Mouse (Mus musculus) stomach, postnatal 0 days (tissue): ENCODE measurements around the gene Cmah. TPM values are rescaled to one million over a fixed set of nuclear protein-coding genes. Genes with fewer than 3 reads are reported as not detected.

Source experiments
- ATAC-seq: fragments of 200-750 bp; cut with Nextera tagmentation; 2 replicates; pipeline ENCODE4 v1.8.0; 2017; ENCODE audit not compliant: low FRiP score, low TSS enrichment
- DNase-seq: peaks from one replicate; pipeline ENCODE4 v3.0.0-alpha.2; 2016; ENCODE audit warnings: low spot score
- H3K27ac ChIP-seq: fragments of 300-500 bp; sonication (generic); replicated peaks from 2 replicates; pipeline ENCODE4 v1.5.1; 2014; ENCODE audit warnings: mild to moderate bottlenecking, control low read depth
- H3K27me3 ChIP-seq: fragments of 300-500 bp; sonication (generic); 2 replicates; pipeline ENCODE4 v1.6.1; 2014; ENCODE audit warnings: low read length; ENCODE audit not compliant: control insufficient read depth, insufficient read depth
- H3K36me3 ChIP-seq: fragments of 300-500 bp; sonication (generic); 2 replicates; pipeline ENCODE4 v1.6.1; 2014; ENCODE audit warnings: low read length, mixed read lengths; ENCODE audit not compliant: control insufficient read depth, insufficient read depth
- H3K4me1 ChIP-seq: fragments of 300-500 bp; sonication (generic); replicated peaks from 2 replicates; pipeline ENCODE4 v1.6.1; 2014; ENCODE audit warnings: antibody characterized with exemption; ENCODE audit not compliant: control insufficient read depth, insufficient read depth
- H3K4me2 ChIP-seq: fragments of 300-500 bp; sonication (generic); replicated peaks from 2 replicates; pipeline ENCODE4 v1.6.1; 2014; ENCODE audit warnings: low read depth, mild to moderate bottlenecking, control low read depth, moderate library complexity
- H3K4me3 ChIP-seq: fragments of 300-500 bp; sonication (generic); 2 replicates; pipeline ENCODE4 v1.5.1; 2014; ENCODE audit warnings: low read depth, low read length, control low read depth
- H3K9ac ChIP-seq: fragments of 300-500 bp; sonication (generic); 2 replicates; pipeline ENCODE4 v1.6.1; 2014; ENCODE audit warnings: mild to moderate bottlenecking, low read length, control low read depth, mixed read lengths
- H3K9me3 ChIP-seq: fragments of 300-500 bp; sonication (generic); 2 replicates; pipeline ENCODE4 v1.6.1; 2016; ENCODE audit warnings: low read length; ENCODE audit not compliant: control insufficient read depth
- CTCF ChIP-seq: IDR thresholded peaks from 2 replicates; pipeline ENCODE4 v1.5.1; 2016; ENCODE audit warnings: antibody characterized with exemption, low read depth, mild to moderate bottlenecking, moderate library complexity
- EP300 ChIP-seq: optimal IDR thresholded peaks from 2 replicates; pipeline ENCODE3; 2016; ENCODE audit warnings: antibody characterized with exemption
- WGBS: fragments of 180-500 bp; shearing (Covaris S2); extraction: QIAGEN DNeasy Blood & Tissue Kit; methylation state at CpG from one replicate; pipeline ENCODE4 v1.1.7; 2014; 5-methylcytosine and 5-hydroxymethylcytosine counted together
- polyA plus RNA-seq: library from polyadenylated mRNA; unstranded; fragments of >200 nt; fragmentation: Nextera tagmentation; extraction: Ambion mirVana; gene quantifications from 2 replicates; pipeline ENCODE4 v1.2.1, GENCODE M21; 2015

Gene Cmah
- polyA plus RNA-seq, 1 experiment from 2014 or later: 1.3 TPM

GRCm38 (mm10) chr13:24521446-24522342, 194.5 kb downstream of the Cmah start:
- no peaks in the 10 kb centered on the region for H3K27me3 ChIP-seq
- H3K4me2 ChIP-seq: no peak overlapping the region
- no peak overlapping the region for H3K27ac ChIP-seq
- peak; percentile 41 for DNase-seq
- no peaks in the 10 kb centered on the region for H3K9me3 ChIP-seq
- no peak overlapping the region for H3K9ac ChIP-seq
- no peak for TF ChIP-seq EP300
- no peak for TF ChIP-seq CTCF
- WGBS: 44% methylated on average over 18 of the region's 18 CpGs
- peaks cover 8% of the 10 kb centered on the region; the same call in 1 of the 2 replicates for H3K4me1 ChIP-seq
- no peaks in the 10 kb centered on the region for H3K36me3 ChIP-seq
- ATAC-seq: peak; percentile 43; the same call in 1 of the 2 replicates
- no peak overlapping the region for H3K4me3 ChIP-seq

- DNase-seq: no peak
- Histone ChIP-seq H3K36me3 (no peaks in the 10 kb centered on the region), H3K4me3 (no peak overlapping the region), H3K4me2 (no peak overlapping the region), H3K27me3 (no peaks in the 10 kb centered on the region), H3K9me3 (no peaks in the 10 kb centered on the region), H3K4me1 (peaks cover 8% of the 10 kb centered on the region; the same call in 1 of the 2 replicates), H3K9ac (no peak overlapping the region), H3K27ac (no peak overlapping the region)
- TF ChIP-seq CTCF: no peak
- no peak for TF ChIP-seq EP300
- peak; percentile 31; the same call in 1 of the 2 replicates for ATAC-seq
- WGBS: 57% methylated on average over 7 of the region's 7 CpGs
Measured at GRCm38 (mm10) chr13:24522343-24522837, 195.2 kb downstream of the Cmah start.

GRCm38 (mm10) chr13:24523587-24524221, 196.5 kb downstream of the Cmah start:
- no peak overlapping the region for H3K9ac ChIP-seq
- H3K36me3 ChIP-seq: no peaks in the 10 kb centered on the region
- 61% methylated on average over 4 of the region's 4 CpGs for WGBS
- no peak for DNase-seq
- H3K27me3 ChIP-seq: no peaks in the 10 kb centered on the region
- peaks cover 8% of the 10 kb centered on the region; the same call in 1 of the 2 replicates for H3K4me1 ChIP-seq
- TF ChIP-seq EP300 (no peak), CTCF (no peak)
- no peak overlapping the region for H3K27ac ChIP-seq
- no peak overlapping the region for H3K4me2 ChIP-seq
- H3K4me3 ChIP-seq: no peak overlapping the region
- H3K9me3 ChIP-seq: no peaks in the 10 kb centered on the region
- ATAC-seq: no peak

GRCm38 (mm10) chr13:24524468-24524867, 197.3 kb downstream of the Cmah start:
- TF ChIP-seq EP300 (no peak), CTCF (no peak)
- no peak overlapping the region for H3K4me2 ChIP-seq
- H3K9ac ChIP-seq: no peak overlapping the region
- no peaks in the 10 kb centered on the region for H3K9me3 ChIP-seq
- no peaks in the 10 kb centered on the region for H3K27me3 ChIP-seq
- peaks cover 8% of the 10 kb centered on the region; the same call in 1 of the 2 replicates for H3K4me1 ChIP-seq
- DNase-seq: no peak
- WGBS: 74% methylated on average over 1 of the region's 1 CpGs
- H3K36me3 ChIP-seq: no peaks in the 10 kb centered on the region
- ATAC-seq: no peak
- H3K27ac ChIP-seq: no peak overlapping the region
- no peak overlapping the region for H3K4me3 ChIP-seq

GRCm38 (mm10) chr13:24525551-24525950, 198.3 kb downstream of the Cmah start:
- no peaks in the 10 kb centered on the region for H3K36me3 ChIP-seq
- no peak overlapping the region for H3K4me3 ChIP-seq
- ATAC-seq (no peak), DNase-seq (no peak)
- no peak overlapping the region for H3K27ac ChIP-seq
- H3K9ac ChIP-seq: no peak overlapping the region
- 74% methylated on average over 3 of the region's 3 CpGs for WGBS
- H3K4me1 ChIP-seq: peaks cover 8% of the 10 kb centered on the region; the same call in 1 of the 2 replicates
- no peaks in the 10 kb centered on the region for H3K9me3 ChIP-seq
- H3K4me2 ChIP-seq: no peak overlapping the region
- H3K27me3 ChIP-seq: no peaks in the 10 kb centered on the region
- TF ChIP-seq EP300 (no peak), CTCF (no peak)
